Comparison of ENCODE assay signal across 17 mouse cellular contexts in the genomic region with DNA sequence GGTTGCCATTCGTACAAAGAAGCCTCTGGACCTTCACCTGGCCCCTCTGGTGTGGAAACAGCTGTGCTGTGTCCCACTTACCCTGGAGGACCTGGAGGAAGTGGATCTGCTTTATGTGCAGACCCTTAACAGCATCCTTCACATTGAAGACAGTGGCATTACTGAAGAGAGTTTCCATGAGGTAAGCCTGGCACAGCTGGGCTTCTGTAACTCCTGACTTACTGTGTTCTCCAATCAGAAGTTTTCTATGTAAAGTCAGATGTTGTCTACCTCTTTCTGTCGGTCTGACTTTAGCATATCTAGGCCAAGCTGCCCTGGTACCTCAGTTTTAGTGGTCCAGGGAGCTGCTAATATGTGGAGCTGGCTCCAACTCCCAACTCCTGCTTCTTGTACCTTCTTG.
"Had no signal": no experiment of that assay in that cellular context is flagged by ENCODE, and none has a peak within 500 bp of the region (broad histone marks: within the 10 kb centered on the region; RNA-seq: fewer than 3 reads in every experiment).

No protein-coding gene starts in this region.

- DNase-seq: lung, adult 18-20 months; lung, embryonic 14.5 days; lung, postnatal 10 days; lung, postnatal 4 days; midbrain, embryonic 14.5 days; retina, postnatal 1 day; right cerebral cortex, adult 18-20 months; right cerebral cortex, postnatal 25 days; right cerebral cortex, postnatal 4 days; spleen, adult 18-20 months; thymus, postnatal 25 days had no signal

- H3K9ac ChIP-seq: lung, embryonic 14.5 days; midbrain, embryonic 12.5 days; neural tube, embryonic 13.5 days; neural tube, embryonic 15.5 days had no signal

- H3K4me2 ChIP-seq: lung, embryonic 14.5 days; midbrain, embryonic 12.5 days; neural tube, embryonic 13.5 days; neural tube, embryonic 15.5 days had no signal

- H3K4me1 ChIP-seq: neural tube, embryonic 15.5 days had no signal

- H3K27ac ChIP-seq: midbrain, embryonic 10.5 days; midbrain, embryonic 12.5 days; neural tube, embryonic 13.5 days; neural tube, embryonic 15.5 days had no signal

- ATAC-seq: midbrain, embryonic 16.5 days had no signal

- H3K4me3 ChIP-seq: midbrain, embryonic 10.5 days; midbrain, embryonic 12.5 days; myocyte; neural tube, embryonic 13.5 days; neural tube, embryonic 15.5 days had no signal

- H3K27me3 ChIP-seq: midbrain, embryonic 12.5 days; neural tube, embryonic 13.5 days; neural tube, embryonic 15.5 days had no signal

- H3K9me3 ChIP-seq: midbrain, embryonic 10.5 days; midbrain, embryonic 12.5 days; neural tube, embryonic 13.5 days; neural tube, embryonic 15.5 days had no signal
